Mouse (Mus musculus) effector memory CD4-positive, alpha-beta T cell, adult 7 months (primary cell): ENCODE results near the gene Tekt2. TPM values are rescaled to one million over a fixed set of nuclear protein-coding genes. Genes with fewer than 3 reads are reported as not detected.

Experiments
- polyA plus RNA-seq: library from polyadenylated mRNA; unstranded; fragments of 100-300 nt; shearing (Covaris generic); gene quantifications from one replicate; pipeline ENCODE4 v1.2.1, GENCODE M21; 2017

The Tekt2 gene
- not detected for polyA plus RNA-seq

GRCm38 (mm10) chr4:126325281-126325861 lies at the start of gene Tekt2:
TSS of gene Tekt2 (minus strand) at chr4:126325688.

GRCm38 (mm10) chr4:126321111-126321853 lies 4.2 kb downstream of the Tekt2 start, which contains the start of gene Adprhl2:
TSS of gene Adprhl2 (minus strand) at chr4:126321703.

GRCm38 (mm10) chr4:126286492-126286891 lies 39.0 kb downstream of the Tekt2 start, which contains the start of gene Col8a2:
TSS of gene Col8a2 (plus strand) at chr4:126286793.

Other genes starting within 250 kb of the Tekt2 start
- gene Lsm10, start 229.1 kb downstream of the Tekt2 start, polyA plus RNA-seq: 22.3 TPM
- 66.4 TPM for gene Stk40, start 221.7 kb downstream of the Tekt2 start, polyA plus RNA-seq
- 12.7 TPM for gene Eva1b, start 177.9 kb downstream of the Tekt2 start, polyA plus RNA-seq
- 0.73 TPM for gene Sh3d21, start 162.2 kb downstream of the Tekt2 start, polyA plus RNA-seq
- gene Thrap3, start 122.9 kb downstream of the Tekt2 start, polyA plus RNA-seq: 221 TPM
- 44.2 TPM for gene Map7d1, start 69.3 kb downstream of the Tekt2 start, polyA plus RNA-seq
- gene Trappc3, start 63.4 kb downstream of the Tekt2 start, polyA plus RNA-seq: 65.2 TPM
- not detected for gene Col8a2, start 38.9 kb downstream of the Tekt2 start, polyA plus RNA-seq
- 43.0 TPM for gene Adprhl2, start 4.0 kb downstream of the Tekt2 start, polyA plus RNA-seq
- gene Ago3, start 103.9 kb upstream of the Tekt2 start, polyA plus RNA-seq: 29.1 TPM
- 4.5 TPM for gene Ago1, start 142.9 kb upstream of the Tekt2 start, polyA plus RNA-seq
- 0.18 TPM for gene Ago4, start 207.8 kb upstream of the Tekt2 start, polyA plus RNA-seq
- gene Clspn, start 231.2 kb upstream of the Tekt2 start, polyA plus RNA-seq: 0.49 TPM